ENCODE assay signal across 30 mouse cellular contexts in the genomic region with DNA sequence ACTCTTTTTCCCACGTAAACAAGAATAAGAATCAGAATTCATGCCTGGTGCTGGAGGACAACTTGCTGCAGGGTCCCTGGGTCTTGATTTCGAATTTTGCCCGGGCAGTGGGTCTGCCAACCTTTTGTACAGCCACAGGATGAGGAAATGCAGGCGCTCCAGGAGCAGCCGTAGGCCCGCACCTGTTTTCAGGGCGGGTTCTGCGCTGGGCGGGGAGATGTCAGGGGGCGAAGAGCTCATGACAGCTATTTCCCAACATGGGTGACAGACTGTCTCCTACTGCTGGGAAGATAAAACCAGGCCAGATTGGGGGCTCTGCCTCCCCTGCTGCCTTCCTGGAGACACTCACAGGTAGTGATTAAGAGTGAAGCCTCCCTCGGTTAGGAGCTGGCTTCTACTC. TPM values are rescaled to one million over a fixed set of nuclear protein-coding genes. Genes with fewer than 3 reads are reported as not detected.
DNase-seq lines count a peak whose midpoint lies in the region; ATAC-seq and TF ChIP-seq lines count a peak whose summit lies in the region.
"Had no signal": no experiment of that assay in that cellular context is flagged by ENCODE, and none has a peak within 500 bp of the region (broad histone marks: within the 10 kb centered on the region; RNA-seq: fewer than 3 reads in every experiment).

No protein-coding gene starts in this region.

- H3K4me3 ChIP-seq in intestine, postnatal 0 days (ENCODE audit: low read depth, low read length) = no peak overlapping the region
- no peak overlapping the region for H3K4me3 ChIP-seq in intestine, embryonic 15.5 days (replicated peaks)
- H3K4me3 ChIP-seq in E14TG2a.4 (replicated peaks; ENCODE audit: low read length) = peak overlapping the region; percentile 50
- H3K4me3 ChIP-seq: forebrain, embryonic 10.5 days; forebrain, embryonic 13.5 days; heart, embryonic 13.5 days had no signal

- H3K9me3 ChIP-seq in intestine, postnatal 0 days (ENCODE audit: control insufficient read depth) = no peaks in the 10 kb centered on the region
- no peaks in the 10 kb centered on the region for H3K9me3 ChIP-seq in intestine, embryonic 15.5 days
- H3K9me3 ChIP-seq in E14TG2a.4 (ENCODE audit: low read length) = no peaks in the 10 kb centered on the region
- H3K9me3 ChIP-seq: forebrain, embryonic 10.5 days; forebrain, embryonic 13.5 days; heart, embryonic 13.5 days had no signal

- no peaks in the 10 kb centered on the region for H3K4me1 ChIP-seq in intestine, postnatal 0 days (replicated peaks; ENCODE audit: control insufficient read depth, insufficient read depth, low read length)
- no peaks in the 10 kb centered on the region for H3K4me1 ChIP-seq in intestine, embryonic 15.5 days (replicated peaks)
- peaks cover 56% of the 10 kb centered on the region for H3K4me1 ChIP-seq in E14TG2a.4 (replicated peaks; ENCODE audit: low read depth, low read length)
- H3K4me1 ChIP-seq: forebrain, embryonic 13.5 days; heart, embryonic 13.5 days had no signal

- ATAC-seq in intestine, postnatal 0 days = no peak
- no peak for ATAC-seq in intestine, embryonic 15.5 days
- ATAC-seq: activated CD4-positive, CD25-positive, alpha-beta regulatory T cell, adult 4 months; forebrain, embryonic 13.5 days; forebrain, embryonic 16.5 days; hindbrain, postnatal 0 days; inflammation-experienced regulatory T-cells, adult 6 months had no signal

- H3K27me3 ChIP-seq in intestine, postnatal 0 days (replicated peaks; ENCODE audit: control insufficient read depth, insufficient read depth, low read length) = 0 out of 2 replicates have a peak, but pooled peaks cover 3% of the 10 kb centered on the region
- H3K27me3 ChIP-seq in intestine, embryonic 15.5 days (replicated peaks) = 0 out of 2 replicates have a peak, but pooled peaks cover 6% of the 10 kb centered on the region
- no peaks in the 10 kb centered on the region for H3K27me3 ChIP-seq in E14TG2a.4 (ENCODE audit: insufficient read depth, low read length)

- peak; percentile 35 for DNase-seq in ES-CJ7 (ENCODE audit: low read depth, low spot score)
- no peak for DNase-seq in thymus, postnatal 14 days
- no peak for DNase-seq in cerebellum, adult 11-12 months
- DNase-seq: adrenal gland, adult 8-10 months; adrenal gland, postnatal 25 days; B cell, adult 2 months; cerebellum, adult 18-20 months; cerebellum, adult 9-10 months; cerebellum, postnatal 14 days; gastrocnemius, postnatal 14 days; heart, adult 18-20 months; heart, postnatal 14 days; heart, postnatal 4 days; kidney, adult 11 months had no signal

- H3K27ac ChIP-seq in intestine, postnatal 0 days (ENCODE audit: low read depth, low read length) = no peak overlapping the region
- no peak overlapping the region for H3K27ac ChIP-seq in intestine, embryonic 15.5 days
- H3K27ac ChIP-seq: forebrain, embryonic 10.5 days; forebrain, embryonic 13.5 days; heart, embryonic 13.5 days; hindbrain, embryonic 14.5 days; hindbrain, postnatal 0 days had no signal

- no peak overlapping the region for H3K9ac ChIP-seq in intestine, postnatal 0 days (ENCODE audit: low read depth, low read length)
- no peak overlapping the region for H3K9ac ChIP-seq in intestine, embryonic 15.5 days
- H3K9ac ChIP-seq: forebrain, embryonic 13.5 days; heart, embryonic 13.5 days; hindbrain, embryonic 14.5 days had no signal

- no peak for TF ChIP-seq CTCF in intestine, postnatal 0 days (IDR thresholded peaks at IDR 0.05; ENCODE audit: low read depth)
- TF ChIP-seq CTCF in E14TG2a.4 (conservative IDR thresholded peaks at IDR 0.05; ENCODE audit: low read length) = no peak

- no peaks in the 10 kb centered on the region for H3K36me3 ChIP-seq in intestine, postnatal 0 days (ENCODE audit: control insufficient read depth, insufficient read depth)
- no peaks in the 10 kb centered on the region for H3K36me3 ChIP-seq in intestine, embryonic 15.5 days
- no peaks in the 10 kb centered on the region for H3K36me3 ChIP-seq in E14TG2a.4 (ENCODE audit: insufficient read depth, low read length)
- H3K36me3 ChIP-seq: forebrain, embryonic 10.5 days; heart, embryonic 13.5 days had no signal

- 0 out of 2 replicates have a peak overlapping the region, but pooled peaks have one; percentile 3 for H3K4me2 ChIP-seq in intestine, postnatal 0 days (replicated peaks; ENCODE audit: low read depth)
- no peak overlapping the region for H3K4me2 ChIP-seq in intestine, embryonic 15.5 days (replicated peaks)
- H3K4me2 ChIP-seq: forebrain, embryonic 13.5 days; heart, embryonic 13.5 days; hindbrain, embryonic 14.5 days had no signal

- WGBS in intestine, postnatal 0 days = 24% methylated on average over 11 of the region's 11 CpGs
- WGBS in intestine, embryonic 15.5 days = 29% methylated on average over 11 of the region's 11 CpGs

RNA-seq across cellular contexts. Expression of gene Gm15517, which starts 12.8 kb away (rescaled TPM):
- not detected in 2 replicates for polyA plus RNA-seq in intestine, postnatal 0 days (2015; fragmentation: Nextera tagmentation; extraction: Ambion mirVana)
- polyA plus RNA-seq in intestine, embryonic 15.5 days (2015; fragmentation: Nextera tagmentation; extraction: Ambion mirVana) = not detected in 2 replicates
- polyA plus RNA-seq: activated CD4-positive, CD25-positive, alpha-beta regulatory T cell, adult 4 months; embryonic facial prominence, embryonic 14.5 days; forebrain, embryonic 10.5 days; forebrain, embryonic 13.5 days; forebrain, embryonic 16.5 days; heart, embryonic 13.5 days; heart, embryonic 16.5 days; hindbrain, embryonic 11.5 days; hindbrain, embryonic 14.5 days; hindbrain, postnatal 0 days; inflammation-experienced regulatory T-cells, adult 6 months had no signal

RNA-seq across cellular contexts. Expression of gene Acp4, which starts 16.9 kb away (rescaled TPM):
- not detected in 2 replicates for polyA plus RNA-seq in intestine, postnatal 0 days (2015; fragmentation: Nextera tagmentation; extraction: Ambion mirVana)
- not detected in 2 replicates for polyA plus RNA-seq in intestine, embryonic 15.5 days (2015; fragmentation: Nextera tagmentation; extraction: Ambion mirVana)
- polyA plus RNA-seq: activated CD4-positive, CD25-positive, alpha-beta regulatory T cell, adult 4 months; brain, embryonic 14.5 days; embryonic facial prominence, embryonic 11.5 days; forebrain, embryonic 10.5 days; forebrain, embryonic 16.5 days; heart, embryonic 13.5 days; heart, embryonic 16.5 days; hindbrain, embryonic 11.5 days; hindbrain, embryonic 14.5 days; inflammation-experienced regulatory T-cells, adult 6 months had no signal

RNA-seq across cellular contexts. Expression of gene 2410002F23Rik, which starts 27.6 kb away (rescaled TPM):
- 40.3 and 42.3 TPM in 2 replicates for polyA plus RNA-seq in intestine, postnatal 0 days (2015; fragmentation: Nextera tagmentation; extraction: Ambion mirVana)
- 124 and 127 TPM in 2 replicates for polyA plus RNA-seq in intestine, embryonic 15.5 days (2015; fragmentation: Nextera tagmentation; extraction: Ambion mirVana)

RNA-seq across cellular contexts. Expression of gene 1700028J19Rik, which starts 27.6 kb away (rescaled TPM):
- polyA plus RNA-seq in intestine, postnatal 0 days (2015; fragmentation: Nextera tagmentation; extraction: Ambion mirVana) = 0.65 and 1.1 TPM in 2 replicates
- 1.3 and 1.6 TPM in 2 replicates for polyA plus RNA-seq in intestine, embryonic 15.5 days (2015; fragmentation: Nextera tagmentation; extraction: Ambion mirVana)

RNA-seq across cellular contexts. Expression of gene Clec11a, which starts 32.6 kb away (rescaled TPM):
- polyA plus RNA-seq in intestine, postnatal 0 days (2015; fragmentation: Nextera tagmentation; extraction: Ambion mirVana) = 3.5 and 3.8 TPM in 2 replicates
- 7.2 and 8.0 TPM in 2 replicates for polyA plus RNA-seq in intestine, embryonic 15.5 days (2015; fragmentation: Nextera tagmentation; extraction: Ambion mirVana)
